Mouse (Mus musculus): Measurements from ENCODE around the gene Ublcp1. TPM values are rescaled to one million over a fixed set of nuclear protein-coding genes. Genes with fewer than 3 reads are reported as not detected.
A peak's percentile ranks its signal among the peaks of the same experiment; 100 is the strongest.

Gene Ublcp1
- polyA plus RNA-seq, 1 experiment from 2014 or later = 68.4 TPM

DNA sequence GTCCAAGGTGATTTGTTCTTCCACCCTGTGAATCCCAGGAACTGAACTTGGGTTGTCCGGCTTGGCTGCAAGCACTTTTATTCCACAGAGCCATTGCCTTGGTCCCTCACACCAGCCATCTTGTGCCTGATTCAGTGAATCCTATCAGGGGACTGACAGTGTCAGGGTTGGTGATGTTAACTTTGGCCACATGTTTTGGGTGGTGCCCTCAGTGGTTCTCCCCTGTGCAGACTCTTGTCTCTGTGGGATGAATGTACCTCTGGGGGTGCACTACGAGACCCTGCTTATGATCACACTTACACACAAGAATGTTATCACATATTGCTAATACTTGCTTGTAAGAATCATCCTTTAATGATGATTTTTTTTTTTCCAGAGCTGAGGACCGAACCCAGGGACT is 40.3 kb downstream of the Ublcp1 start:
- Histone ChIP-seq H3K4me2 (replicated peaks) (no peak overlapping the region), H3K36me3 (no peaks in the 10 kb centered on the region), H3K4me3 (no peak overlapping the region), H3K9me3 (no peaks in the 10 kb centered on the region), H3K27me3 (no peaks in the 10 kb centered on the region), H3K27ac (replicated peaks) (no peak overlapping the region), H3K4me1 (no peaks in the 10 kb centered on the region), H3K9ac (replicated peaks) (no peak overlapping the region)
- 81% methylated on average over 3 of the region's 3 CpGs for WGBS
- ATAC-seq (ENCODE audit: low FRiP score, low read depth) = no peak

DNA sequence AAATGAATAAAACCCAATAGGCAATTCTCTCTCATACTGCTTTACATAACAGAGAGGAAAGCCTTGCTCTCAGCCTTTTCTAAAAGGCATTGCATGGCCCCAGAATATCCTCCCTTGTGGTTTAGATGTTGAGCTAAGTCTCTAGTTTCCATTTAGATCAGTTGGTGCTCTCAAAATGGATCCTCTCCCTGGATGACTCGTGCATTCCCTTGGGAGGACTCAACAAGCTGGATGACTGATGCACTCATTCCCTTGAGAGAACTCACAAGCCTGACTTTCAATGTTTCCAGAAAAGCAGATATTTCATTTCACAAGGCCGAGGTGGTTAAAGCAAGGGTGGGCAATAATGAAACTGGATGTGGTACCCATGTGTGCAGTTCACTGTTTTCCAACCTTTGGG is 42.3 kb downstream of the Ublcp1 start:
- Histone ChIP-seq H3K9me3 (no peaks in the 10 kb centered on the region), H3K9ac (replicated peaks) (no peak overlapping the region), H3K27me3 (no peaks in the 10 kb centered on the region), H3K4me2 (replicated peaks) (no peak overlapping the region), H3K4me3 (no peak overlapping the region), H3K36me3 (no peaks in the 10 kb centered on the region), H3K27ac (replicated peaks) (no peak overlapping the region), H3K4me1 (0 out of 2 replicates have a peak, but pooled peaks cover 3% of the 10 kb centered on the region)
- ATAC-seq (ENCODE audit: low FRiP score, low read depth) = no peak
- 74% methylated on average over 2 of the region's 2 CpGs for WGBS

DNA sequence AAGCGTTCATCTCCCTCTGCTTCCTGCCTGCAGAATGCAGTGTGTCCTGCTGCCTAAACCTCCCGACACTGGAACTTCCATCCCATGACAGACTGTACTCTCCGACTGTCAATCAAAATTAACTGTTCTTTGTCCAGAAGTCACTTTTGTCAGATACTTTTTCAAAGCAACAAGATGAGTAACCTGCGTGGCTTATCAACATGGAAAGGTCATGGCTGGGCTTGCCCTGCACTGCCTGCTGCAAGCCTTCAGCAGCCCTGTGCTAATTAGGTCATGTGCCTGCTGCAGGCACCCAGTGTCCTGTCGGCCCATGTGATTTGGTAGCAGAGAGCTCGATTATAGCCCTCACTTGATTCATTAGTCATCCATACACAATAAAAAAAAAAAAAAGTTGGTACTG is 44.7 kb downstream of the Ublcp1 start:
- H3K4me3 ChIP-seq = no peak overlapping the region
- WGBS = 85% methylated on average over 6 of the region's 6 CpGs
- ATAC-seq (ENCODE audit: low FRiP score, low read depth) = no peak
- no peaks in the 10 kb centered on the region for H3K9me3 ChIP-seq
- no peak overlapping the region for H3K27ac ChIP-seq (replicated peaks)
- H3K36me3 ChIP-seq = no peaks in the 10 kb centered on the region
- no peak overlapping the region for H3K9ac ChIP-seq (replicated peaks)
- H3K4me2 ChIP-seq (replicated peaks) = no peak overlapping the region
- H3K27me3 ChIP-seq = no peaks in the 10 kb centered on the region
- 0 out of 2 replicates have a peak, but pooled peaks cover 3% of the 10 kb centered on the region for H3K4me1 ChIP-seq

DNA sequence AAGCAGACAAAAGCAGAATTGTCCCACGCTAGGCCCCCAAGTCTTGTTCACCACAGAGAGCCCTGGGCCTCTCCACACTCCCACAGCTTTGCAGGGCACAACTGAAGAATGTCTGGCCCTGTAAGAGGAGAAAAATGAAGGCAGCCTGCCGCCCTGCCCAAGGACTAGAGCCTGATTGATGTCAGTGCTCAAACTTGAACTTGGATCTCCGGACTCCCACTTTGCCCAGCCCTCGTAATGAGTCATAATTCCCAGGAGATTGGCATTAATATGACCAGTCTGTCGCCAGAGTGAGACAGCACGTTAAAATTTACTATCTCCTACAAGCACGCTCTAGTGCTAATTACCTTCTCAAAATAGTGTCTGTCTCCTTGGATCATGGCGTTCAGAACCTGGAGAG is 45.3 kb downstream of the Ublcp1 start:
- H3K4me3 ChIP-seq = no peak overlapping the region
- no peaks in the 10 kb centered on the region for H3K9me3 ChIP-seq
- H3K27ac ChIP-seq (replicated peaks) = no peak overlapping the region
- H3K36me3 ChIP-seq = no peaks in the 10 kb centered on the region
- H3K9ac ChIP-seq (replicated peaks) = no peak overlapping the region
- H3K27me3 ChIP-seq = no peaks in the 10 kb centered on the region
- no peak overlapping the region for H3K4me2 ChIP-seq (replicated peaks)
- 0 out of 2 replicates have a peak, but pooled peaks cover 3% of the 10 kb centered on the region for H3K4me1 ChIP-seq
- ATAC-seq (ENCODE audit: low FRiP score, low read depth) = no peak
- 89% methylated on average over 8 of the region's 8 CpGs for WGBS

DNA sequence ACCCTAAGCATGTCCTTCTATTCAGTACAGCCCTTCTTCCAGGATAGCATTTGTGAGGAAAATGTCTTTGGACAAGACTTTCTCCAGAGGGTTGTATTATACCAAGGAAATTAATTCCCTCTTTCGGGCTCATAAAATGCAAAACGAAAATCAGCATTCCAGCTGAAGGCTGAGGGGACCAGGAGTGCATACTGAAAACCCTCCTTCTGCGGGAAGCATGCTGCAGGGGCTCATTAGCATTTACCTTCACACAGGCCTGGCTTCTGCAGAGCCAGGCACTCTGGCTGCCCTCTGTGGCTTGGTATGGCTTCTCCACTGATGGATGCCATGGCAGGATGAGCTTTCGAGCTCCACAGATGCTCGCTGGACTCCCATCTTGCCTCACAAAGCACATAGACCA is 46.3 kb downstream of the Ublcp1 start:
- ATAC-seq (ENCODE audit: low FRiP score, low read depth) = 0 out of 2 replicates have a peak, but pooled peaks have one; percentile 56
- Histone ChIP-seq H3K9ac (replicated peaks) (no peak overlapping the region), H3K27ac (replicated peaks) (0 out of 2 replicates have a peak overlapping the region, but pooled peaks have one; percentile 42), H3K9me3 (no peaks in the 10 kb centered on the region), H3K36me3 (no peaks in the 10 kb centered on the region), H3K27me3 (no peaks in the 10 kb centered on the region), H3K4me2 (replicated peaks) (no peak overlapping the region), H3K4me1 (0 out of 2 replicates have a peak, but pooled peaks cover 3% of the 10 kb centered on the region), H3K4me3 (no peak overlapping the region)
- WGBS = 65% methylated on average over 5 of the region's 5 CpGs

DNA sequence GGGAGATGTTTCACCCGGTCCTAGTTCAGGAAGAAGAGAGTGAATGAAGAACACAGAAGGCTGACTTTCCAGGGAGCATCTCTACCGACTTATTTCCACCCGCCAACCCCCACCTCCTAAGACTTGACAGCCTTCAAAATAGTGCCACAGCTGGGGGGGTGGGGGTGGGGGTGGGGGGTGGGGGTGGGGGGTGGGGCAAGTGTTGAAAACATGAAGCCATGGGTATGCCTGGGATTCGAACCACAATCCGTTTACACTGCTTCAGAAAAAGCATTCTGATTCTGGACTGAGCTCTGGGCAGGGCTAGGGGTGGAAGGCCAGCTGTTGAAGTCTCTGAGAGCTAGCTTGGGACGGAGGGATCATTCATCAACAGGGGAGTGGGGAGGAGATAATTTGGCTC is 47.0 kb downstream of the Ublcp1 start:
- WGBS = 67% methylated on average over 6 of the region's 6 CpGs
- H3K9ac ChIP-seq (replicated peaks) = no peak overlapping the region
- no peak for ATAC-seq (ENCODE audit: low FRiP score, low read depth)
- H3K27ac ChIP-seq (replicated peaks) = 0 out of 2 replicates have a peak overlapping the region, but pooled peaks have one; percentile 35
- 0 out of 2 replicates have a peak, but pooled peaks cover 3% of the 10 kb centered on the region for H3K4me1 ChIP-seq
- H3K27me3 ChIP-seq = no peaks in the 10 kb centered on the region
- no peak overlapping the region for H3K4me2 ChIP-seq (replicated peaks)
- H3K4me3 ChIP-seq = no peak overlapping the region
- H3K9me3 ChIP-seq = no peaks in the 10 kb centered on the region
- no peaks in the 10 kb centered on the region for H3K36me3 ChIP-seq

DNA sequence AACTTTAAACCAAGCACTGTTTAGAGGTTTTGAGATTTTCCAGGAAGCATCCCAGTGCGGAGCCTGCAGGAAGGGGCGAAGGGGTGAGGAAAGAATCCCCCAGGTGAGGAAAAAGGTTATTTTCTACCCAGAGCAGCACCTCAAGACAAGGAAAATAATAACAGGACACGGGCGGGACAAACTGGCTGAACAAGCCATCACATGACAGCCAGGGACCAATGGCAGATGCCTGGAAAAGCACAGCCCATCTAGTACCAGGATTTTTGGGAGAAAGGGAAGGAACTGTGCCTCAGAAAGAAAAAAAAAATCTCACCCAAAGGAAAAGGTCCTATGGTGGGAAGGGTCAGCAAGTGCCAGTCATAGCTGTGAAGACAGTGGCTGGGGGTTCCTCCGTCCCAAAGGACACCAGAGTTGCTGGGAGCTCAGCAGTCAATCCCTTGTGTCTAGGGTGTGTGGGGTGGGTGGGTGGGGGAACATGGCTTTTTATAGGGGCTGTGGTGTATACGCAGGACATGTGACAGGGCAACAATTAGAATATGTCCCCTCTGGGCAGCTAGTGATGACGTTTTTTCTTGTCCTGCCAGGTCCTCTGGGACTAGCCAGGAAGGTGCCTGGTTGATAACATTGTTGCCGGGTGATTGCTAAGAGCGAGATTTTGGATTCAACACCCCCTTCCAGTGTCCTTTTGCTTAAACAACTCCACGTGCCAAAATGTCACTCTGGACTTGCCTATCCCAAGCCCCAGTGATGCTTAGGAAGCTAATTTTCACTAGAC is 47.8 kb downstream of the Ublcp1 start:
- 0 out of 2 replicates have a peak, but pooled peaks cover 3% of the 10 kb centered on the region for H3K4me1 ChIP-seq
- no peaks in the 10 kb centered on the region for H3K27me3 ChIP-seq
- no peaks in the 10 kb centered on the region for H3K36me3 ChIP-seq
- no peak overlapping the region for H3K4me3 ChIP-seq
- 0 out of 2 replicates have a peak overlapping the region, but pooled peaks have one; percentile 35 for H3K27ac ChIP-seq (replicated peaks)
- no peak for ATAC-seq (ENCODE audit: low FRiP score, low read depth)
- no peaks in the 10 kb centered on the region for H3K9me3 ChIP-seq
- 77% methylated on average over 10 of the region's 10 CpGs for WGBS
- no peak overlapping the region for H3K9ac ChIP-seq (replicated peaks)
- no peak overlapping the region for H3K4me2 ChIP-seq (replicated peaks)

DNA sequence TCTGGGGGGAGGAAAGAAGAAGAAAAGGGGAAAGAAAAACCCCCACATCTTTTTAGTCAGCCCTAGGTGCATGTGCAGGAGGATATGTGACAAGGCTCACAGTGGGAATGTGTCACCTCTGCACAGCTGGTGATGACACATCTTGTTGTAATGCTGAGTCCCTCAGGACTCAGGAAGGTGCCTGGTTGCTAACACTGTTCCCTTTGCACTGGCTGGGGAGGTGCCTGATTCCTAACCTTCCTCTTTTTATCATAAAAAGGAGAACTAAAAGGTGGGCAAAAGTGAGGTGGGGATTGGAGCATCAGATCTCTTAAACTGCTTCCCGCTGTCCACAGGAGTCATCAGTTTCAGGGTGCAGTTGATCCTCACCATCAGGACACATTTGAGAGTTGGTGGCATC is 52.9 kb downstream of the Ublcp1 start:
- Histone ChIP-seq H3K9ac (replicated peaks) (no peak overlapping the region), H3K27ac (replicated peaks) (no peak overlapping the region), H3K4me2 (replicated peaks) (no peak overlapping the region), H3K4me1 (no peaks in the 10 kb centered on the region), H3K9me3 (no peaks in the 10 kb centered on the region), H3K27me3 (peaks cover 3% of the 10 kb centered on the region; the same call in 1 of the 2 replicates), H3K4me3 (no peak overlapping the region), H3K36me3 (no peaks in the 10 kb centered on the region)
- 75% methylated on average over 1 of the region's 1 CpGs for WGBS
- ATAC-seq (ENCODE audit: low FRiP score, low read depth) = no peak

DNA sequence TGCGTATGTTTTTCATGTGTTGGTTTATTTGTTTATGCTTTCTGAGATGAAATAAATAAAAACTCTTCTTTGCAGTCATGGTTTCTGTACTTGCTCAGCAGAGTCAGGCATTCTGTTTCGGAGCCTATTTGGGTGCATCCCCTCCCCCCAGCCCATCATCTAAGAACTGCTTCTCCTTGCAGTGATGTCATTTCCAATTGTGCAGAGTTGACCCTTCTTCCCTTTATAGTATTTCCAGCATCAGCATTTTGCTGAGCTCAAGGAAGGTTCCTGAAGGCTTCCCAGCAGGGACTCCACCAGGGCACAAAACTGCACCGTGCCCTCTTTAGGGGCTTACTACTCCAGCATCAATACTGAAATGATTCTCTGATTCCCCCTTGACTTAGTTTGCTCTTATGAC is 55.7 kb downstream of the Ublcp1 start:
- WGBS = 82% methylated on average over 3 of the region's 3 CpGs
- H3K9me3 ChIP-seq = no peaks in the 10 kb centered on the region
- ATAC-seq (ENCODE audit: low FRiP score, low read depth) = no peak
- H3K27ac ChIP-seq (replicated peaks) = no peak overlapping the region
- no peak overlapping the region for H3K4me2 ChIP-seq (replicated peaks)
- H3K4me1 ChIP-seq = no peaks in the 10 kb centered on the region
- H3K9ac ChIP-seq (replicated peaks) = no peak overlapping the region
- peaks cover 18% of the 10 kb centered on the region for H3K27me3 ChIP-seq
- no peaks in the 10 kb centered on the region for H3K36me3 ChIP-seq
- no peak overlapping the region for H3K4me3 ChIP-seq

DNA sequence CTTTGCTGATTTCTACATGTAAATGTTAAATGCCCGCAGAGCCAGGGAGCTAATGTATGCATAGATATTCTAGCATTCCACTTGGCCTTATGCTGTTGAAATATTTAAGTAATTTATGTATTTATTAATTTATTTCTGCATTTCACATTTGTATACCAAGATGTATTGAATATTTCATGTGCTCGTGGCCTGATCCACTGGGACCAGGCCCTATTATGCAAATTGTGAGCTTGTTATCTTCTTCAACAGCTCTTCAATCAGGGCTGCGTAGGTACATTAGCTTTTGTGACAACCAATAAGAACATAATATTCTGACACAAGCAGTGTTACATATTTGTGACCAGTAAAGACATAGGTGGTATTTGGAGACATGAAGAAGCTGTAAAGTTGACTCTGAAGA is 56.9 kb downstream of the Ublcp1 start:
- H3K36me3 ChIP-seq = no peaks in the 10 kb centered on the region
- H3K27me3 ChIP-seq = peaks cover 18% of the 10 kb centered on the region
- 76% methylated on average over 3 of the region's 3 CpGs for WGBS
- no peaks in the 10 kb centered on the region for H3K4me1 ChIP-seq
- H3K27ac ChIP-seq (replicated peaks) = no peak overlapping the region
- no peaks in the 10 kb centered on the region for H3K9me3 ChIP-seq
- H3K9ac ChIP-seq (replicated peaks) = no peak overlapping the region
- H3K4me2 ChIP-seq (replicated peaks) = no peak overlapping the region
- ATAC-seq (ENCODE audit: low FRiP score, low read depth) = no peak
- H3K4me3 ChIP-seq = no peak overlapping the region

DNA sequence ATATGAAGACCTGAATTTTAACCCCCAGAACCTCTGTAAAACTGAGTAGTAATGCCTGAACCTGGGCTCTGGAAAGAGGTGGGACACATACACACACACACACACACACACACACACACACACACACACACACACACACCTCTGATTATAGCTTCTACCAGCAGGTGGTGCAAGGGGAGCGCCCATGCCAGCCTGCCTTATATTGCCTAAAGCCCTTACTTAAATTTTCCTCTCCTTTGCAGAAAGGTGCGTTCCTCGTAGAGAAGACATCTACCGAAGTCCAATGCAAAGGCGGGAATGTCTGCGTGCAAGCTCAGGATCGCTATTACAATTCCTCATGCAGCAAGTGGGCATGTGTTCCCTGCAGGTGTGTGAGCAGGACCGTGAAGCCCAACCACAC is 58.0 kb downstream of the Ublcp1 start:
- Histone ChIP-seq H3K9ac (replicated peaks) (no peak overlapping the region), H3K9me3 (no peaks in the 10 kb centered on the region), H3K27me3 (peaks cover 18% of the 10 kb centered on the region), H3K36me3 (no peaks in the 10 kb centered on the region), H3K4me1 (no peaks in the 10 kb centered on the region), H3K4me2 (replicated peaks) (no peak overlapping the region), H3K4me3 (no peak overlapping the region), H3K27ac (replicated peaks) (no peak overlapping the region)
- WGBS = 87% methylated on average over 8 of the region's 8 CpGs
- no peak for ATAC-seq (ENCODE audit: low FRiP score, low read depth)

DNA sequence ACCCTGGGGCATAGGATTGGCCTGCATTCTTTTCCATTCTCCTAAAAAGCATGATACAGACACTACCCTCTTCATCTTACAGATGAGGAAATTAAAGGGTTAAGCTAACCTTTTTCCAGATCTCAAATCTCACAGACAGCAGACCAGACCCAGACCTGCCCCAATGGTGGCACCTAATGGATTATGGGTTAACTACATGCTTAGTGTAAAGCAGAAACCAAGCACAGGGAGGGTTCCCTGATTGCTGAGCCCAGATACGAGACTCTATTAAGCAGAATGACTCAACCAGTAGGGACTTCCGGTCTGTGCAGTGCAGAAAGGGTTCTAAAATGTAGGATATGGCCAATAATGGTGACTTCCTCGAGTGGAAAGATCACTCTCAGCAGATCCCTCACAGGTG is 59.9 kb downstream of the Ublcp1 start:
- Histone ChIP-seq H3K4me1 (peaks cover 12% of the 10 kb centered on the region), H3K9ac (replicated peaks) (no peak overlapping the region), H3K36me3 (no peaks in the 10 kb centered on the region), H3K27me3 (peaks cover 18% of the 10 kb centered on the region), H3K9me3 (no peaks in the 10 kb centered on the region), H3K27ac (replicated peaks) (no peak overlapping the region), H3K4me2 (replicated peaks) (no peak overlapping the region), H3K4me3 (no peak overlapping the region)
- WGBS = 76% methylated on average over 3 of the region's 3 CpGs
- no peak for ATAC-seq (ENCODE audit: low FRiP score, low read depth)

Measured in midbrain, embryonic 12.5 days (tissue).